Mouse (Mus musculus): ENCODE measurements around the gene Gper1. TPM values are rescaled to one million over a fixed set of nuclear protein-coding genes. Genes with fewer than 3 reads are reported as not detected.
"Not testable (repeated sequence)": the region's sequence is repeated elsewhere in the genome, so short reads cannot be mapped to it uniquely, and the experiment has no call there.

The Gper1 gene
- total and polyA plus RNA-seq, 3 experiments = 0.07 to 0.15 TPM; not detected in 1

GRCm38 (mm10) chr5:139389676-139390061, 33.3 kb upstream of the Gper1 start (continued):
- peak; percentile 41 to 74; a peak in 3 of 4 replicates for TF ChIP-seq EP300 (IDR thresholded peaks at IDR 0.05; ENCODE audit: low read depth in 1 of 2, low read length in 2 of 2)
- no peak for TF ChIP-seq KAT2A (conservative IDR thresholded peaks at IDR 0.05; ENCODE audit: low read depth, low read length)
- 0 out of 2 replicates have a peak, but pooled peaks have one; percentile 16 for TF ChIP-seq MYB (IDR thresholded peaks at IDR 0.05; ENCODE audit: low read depth, low read length)
- no peak for TF ChIP-seq HCFC1 (IDR thresholded peaks at IDR 0.05; ENCODE audit: low read depth, low read length)
- TF ChIP-seq USF2 (IDR thresholded peaks at IDR 0.05; ENCODE audit: borderline replicate concordance in 1 of 2, insufficient read depth in 1 of 2, low read depth in 1 of 2, low read length in 2 of 2) = no peak
- 0 out of 2 replicates have a peak, but pooled peaks have one; percentile 22 for TF ChIP-seq GATA1 (IDR thresholded peaks at IDR 0.05; ENCODE audit: low read depth, low read length)
- no peak for TF ChIP-seq UBTF (IDR thresholded peaks at IDR 0.05; ENCODE audit: borderline replicate concordance, insufficient read depth, low read depth, low read length)
- TF ChIP-seq NELFE (IDR thresholded peaks at IDR 0.05; ENCODE audit: low read depth, low read length) = peak; percentile 48; the same call in 1 of the 2 replicates
- TF ChIP-seq BHLHE40 (IDR thresholded peaks at IDR 0.05; ENCODE audit: borderline replicate concordance, low read depth, low read length) = peak; percentile 60; the same call in 1 of the 2 replicates
- no peak for TF ChIP-seq TBP (IDR thresholded peaks at IDR 0.05; ENCODE audit: low read depth, low read length)

DNA sequence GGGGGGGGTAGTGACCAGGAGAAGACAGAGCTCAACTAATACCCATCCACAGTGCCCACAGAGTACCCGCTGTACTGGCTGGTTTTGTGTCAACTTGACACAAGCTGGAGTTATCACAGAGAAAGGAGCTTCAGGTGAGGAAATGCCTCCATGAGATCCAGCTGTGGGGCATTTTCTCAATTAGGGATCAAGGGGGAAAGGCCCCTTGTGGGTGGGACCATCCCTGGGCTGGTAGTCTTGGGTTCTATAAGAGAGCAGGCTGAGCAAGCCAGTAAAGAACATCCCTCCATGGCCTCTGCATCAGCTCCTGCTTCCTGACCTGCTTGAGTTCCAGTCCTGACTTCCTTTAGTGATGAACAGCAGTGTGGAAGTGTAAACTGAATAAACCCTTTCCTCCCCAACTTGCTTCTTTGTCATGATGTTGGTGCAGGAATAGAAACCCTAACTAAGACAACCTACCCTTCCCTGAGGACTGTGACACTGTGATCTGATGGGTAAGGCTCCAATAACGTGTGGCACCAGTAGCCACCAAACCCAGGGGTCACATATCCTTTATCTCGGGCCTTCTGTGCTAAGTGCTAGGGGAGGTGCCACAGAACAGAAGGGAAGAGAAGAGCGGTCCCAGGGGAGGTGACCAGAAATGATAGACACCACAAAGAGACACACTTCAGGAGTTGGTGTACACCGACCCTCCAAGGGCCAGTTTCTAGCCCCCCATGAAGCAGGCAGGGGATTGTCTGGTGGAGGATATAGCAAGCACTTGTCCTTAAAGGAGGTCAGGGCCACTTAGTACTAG, 32.4 kb upstream of the Gper1 start:
- peaks cover 27 to 42% of the 10 kb centered on the region in 2 experiments for H3K4me1 ChIP-seq (ENCODE audit: control insufficient read depth in 1 of 2, insufficient read depth in 2 of 2, low read length in 2 of 2)
- not testable (repeated sequence) for H3K79me2 ChIP-seq (ENCODE audit: control insufficient read depth, insufficient read depth, low read length, poor library complexity); H3K9me3 ChIP-seq (replicated peaks; ENCODE audit: insufficient read depth, low read length); H3K4me3 ChIP-seq (ENCODE audit: control insufficient read depth in 1 of 2, insufficient read depth in 1 of 2, low read depth in 2 of 2, low read length in 2 of 2); H3K27me3 ChIP-seq (ENCODE audit: control insufficient read depth in 1 of 2, insufficient read depth in 2 of 2, low read length in 2 of 2); DNase-seq (ENCODE audit: low read depth, low spot score)
- H3K27ac ChIP-seq (ENCODE audit: control insufficient read depth, low read depth, low read length) = peak overlapping the region; percentile 91
- H3K9ac ChIP-seq (ENCODE audit: control insufficient read depth, low read depth, low read length, poor library complexity, severe bottlenecking) = peak overlapping the region; percentile 26; the same call in 1 of the 2 replicates
- H3K36me3 ChIP-seq (ENCODE audit: control insufficient read depth in 1 of 2, insufficient read depth in 2 of 2, low read length in 2 of 2) = peaks cover 0 to 35% of the 10 kb centered on the region in 2 experiments; a peak in 2 of 4 replicates

- H3K4me3 ChIP-seq (ENCODE audit: control insufficient read depth in 1 of 2, insufficient read depth in 1 of 2, low read depth in 2 of 2, low read length in 2 of 2) = no peak overlapping the region
- no peak overlapping the region for H3K9ac ChIP-seq (ENCODE audit: control insufficient read depth, low read depth, low read length, poor library complexity, severe bottlenecking)
- H3K9me3 ChIP-seq (replicated peaks; ENCODE audit: insufficient read depth, low read length) = no peaks in the 10 kb centered on the region
- peaks cover 0 to 35% of the 10 kb centered on the region in 2 experiments; a peak in 2 of 4 replicates for H3K36me3 ChIP-seq (ENCODE audit: control insufficient read depth in 1 of 2, insufficient read depth in 2 of 2, low read length in 2 of 2)
- no peaks in the 10 kb centered on the region for H3K27me3 ChIP-seq (ENCODE audit: control insufficient read depth in 1 of 2, insufficient read depth in 2 of 2, low read length in 2 of 2)
- H3K79me2 ChIP-seq (ENCODE audit: control insufficient read depth, insufficient read depth, low read length, poor library complexity) = peaks cover 5% of the 10 kb centered on the region
- TF ChIP-seq POLR2A (IDR thresholded peaks at IDR 0.05; ENCODE audit: control insufficient read depth in 1 of 2, insufficient read depth in 1 of 2, low read depth in 1 of 2, low read length in 2 of 2, poor library complexity in 1 of 2) (no peak), CHD1 (IDR thresholded peaks at IDR 0.05; ENCODE audit: low read depth, low read length) (no peak), RAD21 (IDR thresholded peaks at IDR 0.05; ENCODE audit: low read depth, low read length) (no peak), MYB (IDR thresholded peaks at IDR 0.05; ENCODE audit: low read depth, low read length) (no peak), KAT2A (conservative IDR thresholded peaks at IDR 0.05; ENCODE audit: low read depth, low read length) (no peak), TBP (IDR thresholded peaks at IDR 0.05; ENCODE audit: low read depth, low read length) (no peak), SIN3A (IDR thresholded peaks at IDR 0.05; ENCODE audit: low read length) (no peak), POLR2AphosphoS2 (IDR thresholded peaks at IDR 0.05; ENCODE audit: low read length) (no peak), ETS1 (IDR thresholded peaks at IDR 0.05; ENCODE audit: low read depth, low read length) (no peak), GATA1 (IDR thresholded peaks at IDR 0.05; ENCODE audit: low read depth, low read length) (no peak), ZNF384 (IDR thresholded peaks at IDR 0.05; ENCODE audit: low read depth, low read length) (no peak), POLR2AphosphoS5 (IDR thresholded peaks at IDR 0.05; ENCODE audit: borderline replicate concordance, low read depth, low read length) (no peak), TAL1 (IDR thresholded peaks at IDR 0.05; ENCODE audit: low read length) (no peak), NELFE (IDR thresholded peaks at IDR 0.05; ENCODE audit: low read depth, low read length) (no peak), TCF12 (IDR thresholded peaks at IDR 0.05; ENCODE audit: low read depth, low read length) (no peak), RCOR1 (IDR thresholded peaks at IDR 0.05; ENCODE audit: low read depth, low read length) (no peak), MXI1 (IDR thresholded peaks at IDR 0.05; ENCODE audit: low read depth, low read length) (no peak)
- H3K4me1 ChIP-seq (ENCODE audit: control insufficient read depth in 1 of 2, insufficient read depth in 2 of 2, low read length in 2 of 2) = peaks cover 27 to 42% of the 10 kb centered on the region in 2 experiments
- no peak overlapping the region for H3K27ac ChIP-seq (ENCODE audit: control insufficient read depth, low read depth, low read length)
- DNase-seq (ENCODE audit: low read depth, low spot score) = no peak
Measured at GRCm38 (mm10) chr5:139391309-139391990, 31.5 kb upstream of the Gper1 start.
